Mouse (Mus musculus) heart, embryonic 16.5 days (tissue): ENCODE measurements at regions not wholly inside any gene's neighbourhood (a gene's known extent, or its start where the extent isn't known, plus 50 kb on each side); places are given as distances from the start of the nearest gene placed in this dataset.
A peak's percentile ranks its signal among the peaks of the same experiment; 100 is the strongest.

Experiments
- ATAC-seq: fragments of 200-750 bp; cut with Nextera tagmentation; replicated peaks from 2 replicates; pipeline ENCODE4 v1.8.0; 2017; ENCODE audit warnings: moderate number of reproducible peaks; ENCODE audit not compliant: insufficient read depth, low FRiP score; ENCODE audit errors: extremely low read depth
- H3K27ac ChIP-seq: fragments of 300-500 bp; sonication (generic); 2 replicates; pipeline ENCODE4 v1.5.1; 2014; ENCODE audit warnings: mild to moderate bottlenecking, low read length, control low read depth, moderate library complexity
- H3K27me3 ChIP-seq: fragments of 300-500 bp; sonication (generic); 2 replicates; pipeline ENCODE4 v1.6.1; 2014; ENCODE audit warnings: low read length, mixed read lengths; ENCODE audit not compliant: control insufficient read depth, insufficient read depth
- H3K36me3 ChIP-seq: fragments of 300-500 bp; sonication (generic); 2 replicates; pipeline ENCODE4 v1.6.1; 2014; ENCODE audit not compliant: control insufficient read depth, insufficient read depth
- H3K4me1 ChIP-seq: fragments of 300-500 bp; sonication (generic); 2 replicates; pipeline ENCODE4 v1.6.1; 2014; ENCODE audit warnings: low read length, mixed read lengths; ENCODE audit not compliant: control insufficient read depth, insufficient read depth
- H3K4me2 ChIP-seq: fragments of 300-500 bp; sonication (generic); 2 replicates; pipeline ENCODE4 v1.6.1; 2014; ENCODE audit warnings: low read depth, mild to moderate bottlenecking, control low read depth, low read length
- H3K4me3 ChIP-seq: fragments of 300-500 bp; sonication (generic); 2 replicates; pipeline ENCODE4 v1.5.1; 2014; ENCODE audit warnings: mild to moderate bottlenecking, control low read depth, low read length
- H3K9ac ChIP-seq: fragments of 300-500 bp; sonication (generic); 2 replicates; pipeline ENCODE4 v1.6.1; 2014; ENCODE audit warnings: low read length, control low read depth
- H3K9me3 ChIP-seq: fragments of 300-500 bp; sonication (generic); replicated peaks from 2 replicates; pipeline ENCODE4 v1.6.1; 2016; ENCODE audit warnings: low read length; ENCODE audit not compliant: control insufficient read depth
- WGBS: fragments of 180-500 bp; shearing (Covaris S2); extraction: QIAGEN DNeasy Blood & Tissue Kit; methylation state at CpG from one replicate; pipeline ENCODE4 v1.1.7; 2014; 5-methylcytosine and 5-hydroxymethylcytosine counted together

DNA sequence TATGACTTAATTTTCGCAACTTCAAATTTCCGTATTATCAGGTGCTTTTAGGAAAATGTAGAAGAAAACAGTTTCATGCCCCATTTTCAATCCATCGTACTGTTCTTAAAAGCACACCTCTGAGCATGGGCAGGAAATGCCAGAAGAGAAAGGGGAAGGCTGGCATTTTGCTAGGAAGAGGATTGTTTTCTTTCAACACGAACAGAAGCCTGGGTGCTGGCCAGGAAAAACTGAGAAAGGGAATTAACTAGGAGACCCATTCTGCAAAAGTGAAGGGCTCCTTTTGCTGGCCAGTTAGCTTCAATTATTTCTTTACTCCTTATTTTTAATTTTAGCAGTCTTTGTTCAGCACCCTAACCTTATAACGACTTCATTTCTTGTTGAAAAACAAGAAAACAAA, 264.0 kb downstream of the Btg1 start:
- Histone ChIP-seq H3K9ac (no peak overlapping the region), H3K4me1 (no peaks in the 10 kb centered on the region), H3K27ac (0 out of 2 replicates have a peak overlapping the region, but pooled peaks have one; percentile 20), H3K27me3 (no peaks in the 10 kb centered on the region), H3K4me3 (no peak overlapping the region), H3K4me2 (no peak overlapping the region), H3K36me3 (no peaks in the 10 kb centered on the region), H3K9me3 (0 out of 2 replicates have a peak, but pooled peaks cover 3% of the 10 kb centered on the region)
- WGBS = 69% methylated on average over 5 of the region's 5 CpGs
- no peak for ATAC-seq

- Histone ChIP-seq H3K9ac (no peak overlapping the region), H3K4me3 (no peak overlapping the region), H3K27ac (0 out of 2 replicates have a peak overlapping the region, but pooled peaks have one; percentile 20), H3K4me1 (no peaks in the 10 kb centered on the region), H3K36me3 (no peaks in the 10 kb centered on the region), H3K4me2 (no peak overlapping the region), H3K27me3 (no peaks in the 10 kb centered on the region), H3K9me3 (0 out of 2 replicates have a peak, but pooled peaks cover 3% of the 10 kb centered on the region)
- 76% methylated on average over 5 of the region's 5 CpGs for WGBS
- ATAC-seq = no peak
These were observed 264.4 kb downstream of the Btg1 start for GRCm38 (mm10) chr10:96881212-96881611.

- Histone ChIP-seq H3K4me3 (no peak overlapping the region), H3K36me3 (no peaks in the 10 kb centered on the region), H3K9me3 (0 out of 2 replicates have a peak, but pooled peaks cover 3% of the 10 kb centered on the region), H3K27ac (no peak overlapping the region), H3K27me3 (no peaks in the 10 kb centered on the region), H3K4me1 (no peaks in the 10 kb centered on the region), H3K9ac (no peak overlapping the region), H3K4me2 (no peak overlapping the region)
- no peak for ATAC-seq
- WGBS = 82% methylated on average over 2 of the region's 2 CpGs
These were observed 264.9 kb downstream of the Btg1 start for GRCm38 (mm10) chr10:96881660-96882059.

GRCm38 (mm10) chr10:96901150-96901549, 284.3 kb downstream of the Btg1 start:
- Histone ChIP-seq H3K36me3 (no peaks in the 10 kb centered on the region), H3K9me3 (no peaks in the 10 kb centered on the region), H3K4me2 (no peak overlapping the region), H3K9ac (no peak overlapping the region), H3K4me1 (peaks cover 7% of the 10 kb centered on the region), H3K27me3 (no peaks in the 10 kb centered on the region), H3K27ac (no peak overlapping the region), H3K4me3 (no peak overlapping the region)
- WGBS = 67% methylated on average over 1 of the region's 1 CpGs
- ATAC-seq = no peak

DNA sequence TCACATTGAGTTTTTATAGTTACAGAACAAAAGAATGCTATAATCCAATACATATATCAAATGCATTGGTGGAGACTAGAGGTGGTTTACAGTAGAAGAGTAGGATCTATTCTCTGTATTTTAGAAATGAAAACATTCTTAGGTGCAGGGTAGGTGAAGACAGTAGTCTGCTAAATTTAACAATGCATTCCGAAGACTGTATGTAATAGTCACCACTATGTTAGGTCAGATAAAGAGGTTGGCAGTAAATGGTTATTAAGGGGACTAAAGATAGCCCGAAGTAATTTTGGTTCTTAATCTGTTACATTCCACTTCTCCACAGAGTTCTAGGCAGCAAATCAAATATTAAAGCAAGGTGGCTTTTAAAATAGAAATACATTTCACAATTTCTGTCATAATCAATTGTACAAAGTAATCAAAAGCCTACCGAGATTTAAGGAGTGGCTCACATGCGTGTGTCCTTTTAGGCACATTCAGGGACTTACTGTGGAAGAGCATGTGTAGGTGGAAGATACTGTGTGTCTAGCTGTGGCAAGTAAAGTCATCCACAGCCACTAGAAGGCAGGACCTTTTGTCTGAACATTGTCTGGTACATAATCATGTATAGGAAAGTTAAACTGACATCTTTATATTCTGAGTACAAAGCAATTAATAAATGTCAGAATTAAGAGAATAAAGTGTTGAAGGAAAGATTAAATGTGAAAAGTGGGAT, 288.4 kb downstream of the Btg1 start:
- H3K9me3 ChIP-seq = no peaks in the 10 kb centered on the region
- peak overlapping the region; percentile 92 for H3K27ac ChIP-seq
- no peak overlapping the region for H3K4me3 ChIP-seq
- peak; percentile 91 for ATAC-seq
- H3K36me3 ChIP-seq = no peaks in the 10 kb centered on the region
- H3K27me3 ChIP-seq = no peaks in the 10 kb centered on the region
- H3K4me1 ChIP-seq = peaks cover 5% of the 10 kb centered on the region
- H3K4me2 ChIP-seq = no peak overlapping the region
- WGBS = 41% methylated on average over 4 of the region's 4 CpGs
- H3K9ac ChIP-seq = no peak overlapping the region

- Histone ChIP-seq H3K36me3 (no peaks in the 10 kb centered on the region), H3K27me3 (no peaks in the 10 kb centered on the region), H3K27ac (0 out of 2 replicates have a peak overlapping the region, but pooled peaks have one; percentile 24), H3K4me1 (peaks cover 5% of the 10 kb centered on the region), H3K9me3 (peaks cover 11% of the 10 kb centered on the region), H3K9ac (no peak overlapping the region), H3K4me3 (no peak overlapping the region), H3K4me2 (no peak overlapping the region)
- WGBS = 71% methylated on average over 1 of the region's 1 CpGs
- no peak for ATAC-seq
These were observed 293.0 kb downstream of the Btg1 start for GRCm38 (mm10) chr10:96909661-96910315.

GRCm38 (mm10) chr10:96921181-96921580, 304.4 kb downstream of the Btg1 start:
- Histone ChIP-seq H3K36me3 (no peaks in the 10 kb centered on the region), H3K4me2 (no peak overlapping the region), H3K9ac (no peak overlapping the region), H3K4me3 (no peak overlapping the region), H3K9me3 (peaks cover 18% of the 10 kb centered on the region), H3K4me1 (0 out of 2 replicates have a peak, but pooled peaks cover 2% of the 10 kb centered on the region), H3K27ac (no peak overlapping the region), H3K27me3 (no peaks in the 10 kb centered on the region)
- WGBS = 35% methylated on average over 1 of the region's 1 CpGs
- ATAC-seq = no peak

- 74% methylated on average over 2 of the region's 2 CpGs for WGBS
- Histone ChIP-seq H3K27ac (no peak overlapping the region), H3K27me3 (no peaks in the 10 kb centered on the region), H3K4me1 (0 out of 2 replicates have a peak, but pooled peaks cover 2% of the 10 kb centered on the region), H3K4me2 (no peak overlapping the region), H3K4me3 (no peak overlapping the region), H3K36me3 (no peaks in the 10 kb centered on the region), H3K9me3 (peaks cover 4% of the 10 kb centered on the region), H3K9ac (no peak overlapping the region)
- no peak for ATAC-seq
These were observed 307.5 kb downstream of the Btg1 start for GRCm38 (mm10) chr10:96924266-96924672.

- 0 out of 2 replicates have a peak, but pooled peaks cover 2% of the 10 kb centered on the region for H3K4me1 ChIP-seq
- no peak overlapping the region for H3K4me2 ChIP-seq
- no peaks in the 10 kb centered on the region for H3K9me3 ChIP-seq
- WGBS = 80% methylated on average over 4 of the region's 4 CpGs
- H3K27ac ChIP-seq = no peak overlapping the region
- H3K36me3 ChIP-seq = no peaks in the 10 kb centered on the region
- ATAC-seq = no peak
- no peak overlapping the region for H3K4me3 ChIP-seq
- no peak overlapping the region for H3K9ac ChIP-seq
- no peaks in the 10 kb centered on the region for H3K27me3 ChIP-seq
These were observed 307.9 kb downstream of the Btg1 start for GRCm38 (mm10) chr10:96924722-96925121.
